Mouse (Mus musculus): ENCODE results near the gene Ntm.

The Ntm gene

GRCm38 (mm10) chr9:29653678-29654235 lies 309.2 kb downstream of the Ntm start:
- DNase-seq: no peak

GRCm38 (mm10) chr9:29652854-29653253 lies 310.1 kb downstream of the Ntm start:
- no peak for DNase-seq

GRCm38 (mm10) chr9:29651856-29652255 lies 311.1 kb downstream of the Ntm start:
- DNase-seq: no peak

GRCm38 (mm10) chr9:29651226-29651625 lies 311.7 kb downstream of the Ntm start:
- DNase-seq: no peak

GRCm38 (mm10) chr9:29650679-29651078 lies 312.3 kb downstream of the Ntm start:
- peak; percentile 39 for DNase-seq

- no peak for DNase-seq
Observed at GRCm38 (mm10) chr9:29650266-29650665, 312.7 kb downstream of the Ntm start.

- no peak for DNase-seq
Observed at GRCm38 (mm10) chr9:29648256-29648655, 314.7 kb downstream of the Ntm start.

GRCm38 (mm10) chr9:29647764-29648163 lies 315.2 kb downstream of the Ntm start:
- DNase-seq: no peak

GRCm38 (mm10) chr9:29645796-29646400 lies 317.0 kb downstream of the Ntm start:
- DNase-seq: no peak

GRCm38 (mm10) chr9:29642997-29643657 lies 319.8 kb downstream of the Ntm start:
- peak; percentile 86 for DNase-seq

GRCm38 (mm10) chr9:29637335-29637734 lies 325.6 kb downstream of the Ntm start:
- DNase-seq: no peak

- no peak for DNase-seq
Observed at GRCm38 (mm10) chr9:29617181-29617580, 345.8 kb downstream of the Ntm start.

GRCm38 (mm10) chr9:29612020-29612612 lies 350.8 kb downstream of the Ntm start:
- no peak for DNase-seq

- no peak for DNase-seq
Observed at GRCm38 (mm10) chr9:29610867-29611266, 352.1 kb downstream of the Ntm start.

- DNase-seq: peak; percentile 52
Observed at GRCm38 (mm10) chr9:29597665-29598064, 365.3 kb downstream of the Ntm start.

- DNase-seq: no peak
Observed at GRCm38 (mm10) chr9:29595321-29595720, 367.6 kb downstream of the Ntm start.

- DNase-seq: no peak
Observed at GRCm38 (mm10) chr9:29594537-29595294, 368.2 kb downstream of the Ntm start.

- no peak for DNase-seq
Observed at GRCm38 (mm10) chr9:29587376-29587775, 375.6 kb downstream of the Ntm start.

- no peak for DNase-seq
Observed at GRCm38 (mm10) chr9:29586381-29586770, 376.6 kb downstream of the Ntm start.

- peak; percentile 80 for DNase-seq
Observed at GRCm38 (mm10) chr9:29585746-29586380, 377.1 kb downstream of the Ntm start.

- DNase-seq: no peak
Observed at GRCm38 (mm10) chr9:29578226-29578625, 384.7 kb downstream of the Ntm start.

- no peak for DNase-seq
Observed at GRCm38 (mm10) chr9:29576051-29576533, 386.8 kb downstream of the Ntm start.

GRCm38 (mm10) chr9:29574548-29574947 lies 388.4 kb downstream of the Ntm start:
- no peak for DNase-seq

Data from right cerebral cortex, postnatal 4 days (tissue).